25 mouse cellular contexts compared by ENCODE assay signal in the genomic region with DNA sequence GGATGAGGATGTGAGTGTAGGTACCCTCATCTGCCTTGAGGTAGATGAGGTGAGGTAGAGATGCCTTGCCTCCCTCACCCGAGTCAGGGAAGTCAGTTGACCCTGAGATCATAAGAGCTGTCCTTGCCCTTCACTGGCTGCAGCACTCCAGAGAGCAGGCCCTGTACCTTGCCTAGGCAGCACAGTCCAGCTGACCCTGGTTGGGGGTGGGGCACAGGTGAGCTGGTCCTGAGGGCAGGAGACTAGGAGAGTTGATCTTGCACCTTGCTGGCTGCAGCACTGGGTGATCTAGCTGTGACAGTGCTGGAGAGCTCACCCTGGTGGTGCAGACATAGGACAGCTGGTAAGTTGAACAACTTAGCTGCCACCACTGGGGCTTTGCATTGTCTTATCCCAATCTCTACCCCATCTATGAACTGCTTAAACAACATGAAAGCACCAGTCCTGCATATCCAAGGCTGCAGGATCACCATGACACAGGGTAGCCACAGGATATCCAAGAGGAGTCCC. TPM values are rescaled to one million over a fixed set of nuclear protein-coding genes. Genes with fewer than 3 reads are reported as not detected.
DNase-seq lines count a peak whose midpoint lies in the region; ATAC-seq and TF ChIP-seq lines count a peak whose summit lies in the region.
"Had no signal": no experiment of that assay in that cellular context is flagged by ENCODE, and none has a peak within 500 bp of the region (broad histone marks: within the 10 kb centered on the region; RNA-seq: fewer than 3 reads in every experiment).

No protein-coding gene starts in this region.

- no peak for ATAC-seq in kidney, postnatal 0 days (replicated peaks; ENCODE audit: low FRiP score, low read depth)
- ATAC-seq in kidney, embryonic 15.5 days (replicated peaks; ENCODE audit: low FRiP score): no peak
- peak; percentile 11; the same call in 1 of the 2 replicates for ATAC-seq in neural tube, embryonic 14.5 days (ENCODE audit: low read depth)
- no peak for ATAC-seq in neural tube, embryonic 15.5 days (ENCODE audit: low FRiP score)

- no peaks in the 10 kb centered on the region for H3K36me3 ChIP-seq in heart, embryonic 10.5 days
- H3K36me3 ChIP-seq in kidney, postnatal 0 days (ENCODE audit: insufficient read depth, low read length): no peaks in the 10 kb centered on the region
- no peaks in the 10 kb centered on the region for H3K36me3 ChIP-seq in kidney, embryonic 15.5 days
- no peaks in the 10 kb centered on the region for H3K36me3 ChIP-seq in neural tube, embryonic 14.5 days (ENCODE audit: control insufficient read depth, insufficient read depth, low read length)
- no peaks in the 10 kb centered on the region for H3K36me3 ChIP-seq in neural tube, embryonic 15.5 days
- H3K36me3 ChIP-seq in splenic B cell, adult 2 months (ENCODE audit: control insufficient read depth, insufficient read depth, low read length, poor library complexity, severe bottlenecking): no peaks in the 10 kb centered on the region
- H3K36me3 ChIP-seq: hindbrain, embryonic 13.5 days; neural tube, embryonic 13.5 days had no signal

- H3K27ac ChIP-seq in heart, embryonic 10.5 days: no peak overlapping the region
- no peak overlapping the region for H3K27ac ChIP-seq in kidney, postnatal 0 days
- H3K27ac ChIP-seq in kidney, embryonic 15.5 days: no peak overlapping the region
- H3K27ac ChIP-seq in neural tube, embryonic 14.5 days (ENCODE audit: low read depth, low read length): no peak overlapping the region
- H3K27ac ChIP-seq in neural tube, embryonic 15.5 days (replicated peaks): no peak overlapping the region
- H3K27ac ChIP-seq: hindbrain, embryonic 13.5 days; left cerebral cortex, adult 2 months; neural tube, embryonic 13.5 days had no signal

- TF ChIP-seq CTCF in kidney, postnatal 0 days (IDR thresholded peaks at IDR 0.05; ENCODE audit: low read depth): peak; percentile 7; the same call in 1 of the 2 replicates

- no peak overlapping the region for H3K9ac ChIP-seq in kidney, postnatal 0 days (ENCODE audit: low read depth, low read length)
- no peak overlapping the region for H3K9ac ChIP-seq in kidney, embryonic 15.5 days
- no peak overlapping the region for H3K9ac ChIP-seq in neural tube, embryonic 14.5 days (replicated peaks; ENCODE audit: low read depth, low read length)
- no peak overlapping the region for H3K9ac ChIP-seq in neural tube, embryonic 15.5 days (replicated peaks)
- H3K9ac ChIP-seq: hindbrain, embryonic 13.5 days; neural tube, embryonic 13.5 days had no signal

- H3K27me3 ChIP-seq in heart, embryonic 10.5 days (ENCODE audit: insufficient read depth, poor library complexity, severe bottlenecking): no peaks in the 10 kb centered on the region
- H3K27me3 ChIP-seq in kidney, postnatal 0 days (ENCODE audit: insufficient read depth, low read length): no peaks in the 10 kb centered on the region
- H3K27me3 ChIP-seq in kidney, embryonic 15.5 days: no peaks in the 10 kb centered on the region
- no peaks in the 10 kb centered on the region for H3K27me3 ChIP-seq in neural tube, embryonic 14.5 days (ENCODE audit: control insufficient read depth, insufficient read depth, low read length)
- no peaks in the 10 kb centered on the region for H3K27me3 ChIP-seq in neural tube, embryonic 15.5 days (replicated peaks)
- H3K27me3 ChIP-seq in splenic B cell, adult 2 months (ENCODE audit: control insufficient read depth, insufficient read depth, low read length, poor library complexity, severe bottlenecking): no peaks in the 10 kb centered on the region
- H3K27me3 ChIP-seq: hindbrain, embryonic 13.5 days; neural tube, embryonic 13.5 days had no signal

- no peak overlapping the region for H3K4me2 ChIP-seq in kidney, postnatal 0 days (ENCODE audit: low read length)
- no peak overlapping the region for H3K4me2 ChIP-seq in kidney, embryonic 15.5 days
- no peak overlapping the region for H3K4me2 ChIP-seq in neural tube, embryonic 14.5 days (ENCODE audit: low read depth, low read length)
- no peak overlapping the region for H3K4me2 ChIP-seq in neural tube, embryonic 15.5 days
- H3K4me2 ChIP-seq: hindbrain, embryonic 13.5 days; neural tube, embryonic 13.5 days had no signal

- WGBS in heart, embryonic 10.5 days: 76% methylated on average over 1 of the region's 1 CpGs
- 85% methylated on average over 1 of the region's 1 CpGs for WGBS in kidney, postnatal 0 days
- 87% methylated on average over 1 of the region's 1 CpGs for WGBS in kidney, embryonic 15.5 days
- 88% methylated on average over 1 of the region's 1 CpGs for WGBS in neural tube, embryonic 14.5 days
- 94% methylated on average over 1 of the region's 1 CpGs for WGBS in neural tube, embryonic 15.5 days

- peak; percentile 73 for DNase-seq in heart, embryonic 10.5 days (ENCODE audit: low spot score)
- no peak for DNase-seq in heart, postnatal 4 days
- DNase-seq in kidney, postnatal 0 days (ENCODE audit: low spot score): no peak
- DNase-seq in splenic B cell, adult 2 months (ENCODE audit: low read depth, low spot score): peak; percentile 3
- no peak for DNase-seq in B cell, adult 2 months
- DNase-seq: adrenal gland, postnatal 36 days; cerebellum, adult 9-11 months; gastrocnemius, postnatal 36 days; liver; lung, postnatal 10 days; midbrain, embryonic 14.5 days; thymus, postnatal 14 days had no signal

- H3K9me3 ChIP-seq in heart, embryonic 10.5 days: no peaks in the 10 kb centered on the region
- no peaks in the 10 kb centered on the region for H3K9me3 ChIP-seq in kidney, postnatal 0 days (replicated peaks; ENCODE audit: low read length)
- H3K9me3 ChIP-seq in kidney, embryonic 15.5 days (replicated peaks): no peaks in the 10 kb centered on the region
- no peaks in the 10 kb centered on the region for H3K9me3 ChIP-seq in neural tube, embryonic 14.5 days (ENCODE audit: control insufficient read depth, low read length)
- H3K9me3 ChIP-seq in neural tube, embryonic 15.5 days (replicated peaks): no peaks in the 10 kb centered on the region
- H3K9me3 ChIP-seq: hindbrain, embryonic 13.5 days; neural tube, embryonic 13.5 days had no signal

- H3K4me1 ChIP-seq in heart, embryonic 10.5 days: no peaks in the 10 kb centered on the region
- H3K4me1 ChIP-seq in kidney, postnatal 0 days (replicated peaks; ENCODE audit: insufficient read depth, low read length): no peaks in the 10 kb centered on the region
- no peaks in the 10 kb centered on the region for H3K4me1 ChIP-seq in kidney, embryonic 15.5 days
- no peaks in the 10 kb centered on the region for H3K4me1 ChIP-seq in neural tube, embryonic 14.5 days (ENCODE audit: control insufficient read depth, insufficient read depth, low read length)
- no peaks in the 10 kb centered on the region for H3K4me1 ChIP-seq in neural tube, embryonic 15.5 days
- H3K4me1 ChIP-seq: hindbrain, embryonic 13.5 days; neural tube, embryonic 13.5 days had no signal

- H3K4me3 ChIP-seq in heart, embryonic 10.5 days: no peak overlapping the region
- no peak overlapping the region for H3K4me3 ChIP-seq in kidney, postnatal 0 days (replicated peaks; ENCODE audit: low read depth, low read length)
- no peak overlapping the region for H3K4me3 ChIP-seq in kidney, embryonic 15.5 days (replicated peaks)
- no peak overlapping the region for H3K4me3 ChIP-seq in neural tube, embryonic 14.5 days (ENCODE audit: low read depth, low read length)
- H3K4me3 ChIP-seq in neural tube, embryonic 15.5 days (replicated peaks): no peak overlapping the region
- H3K4me3 ChIP-seq: hindbrain, embryonic 13.5 days; left cerebral cortex, adult 2 months; myocyte; neural tube, embryonic 13.5 days had no signal

RNA-seq across cellular contexts. Expression of gene Cd200, which starts 28.4 kb away (rescaled TPM):
- polyA plus RNA-seq in heart, embryonic 10.5 days (2016; fragmentation: Nextera tagmentation; extraction: Ambion mirVana): 4.2 and 6.1 TPM in 2 replicates
- total RNA-seq in heart, postnatal 4 days (2021): 10 to 100 TPM; 44.8 to 67.6 TPM
- polyA plus RNA-seq in kidney, postnatal 0 days (2015; fragmentation: Nextera tagmentation; extraction: Ambion mirVana): 82.2 and 104 TPM in 2 replicates
- polyA plus RNA-seq in kidney, embryonic 15.5 days (2015; fragmentation: Nextera tagmentation; extraction: Ambion mirVana): 34.9 and 39.1 TPM in 2 replicates
- polyA plus RNA-seq in neural tube, embryonic 14.5 days (2014; fragmentation: Nextera tagmentation; extraction: Ambion mirVana): 332 and 392 TPM in 2 replicates
- polyA plus RNA-seq in neural tube, embryonic 15.5 days (2015; fragmentation: Nextera tagmentation; extraction: Ambion mirVana): 293 and 354 TPM in 2 replicates

RNA-seq across cellular contexts. Expression of gene Gm609, which starts 55.5 kb away (rescaled TPM):
- not detected in 2 replicates for polyA plus RNA-seq in heart, embryonic 10.5 days (2016; fragmentation: Nextera tagmentation; extraction: Ambion mirVana)
- not detected for total RNA-seq in heart, postnatal 4 days (2021)
- polyA plus RNA-seq in kidney, postnatal 0 days (2015; fragmentation: Nextera tagmentation; extraction: Ambion mirVana): 0.47 and 0.49 TPM in 2 replicates
- 0.61 and 0.80 TPM in 2 replicates for polyA plus RNA-seq in kidney, embryonic 15.5 days (2015; fragmentation: Nextera tagmentation; extraction: Ambion mirVana)
- not detected in 2 replicates for polyA plus RNA-seq in neural tube, embryonic 14.5 days (2014; fragmentation: Nextera tagmentation; extraction: Ambion mirVana)
- polyA plus RNA-seq in neural tube, embryonic 15.5 days (2015; fragmentation: Nextera tagmentation; extraction: Ambion mirVana): 0.08 TPM in 1 of 2 replicates, not detected in the other
- total RNA-seq: adrenal gland, postnatal 36 days; common myeloid progenitor, adult 5-6 weeks; ES-E14; megakaryocyte, adult 5-6 weeks had no signal
- polyA plus RNA-seq: C2C12; forebrain, embryonic 11.5 days; heart, postnatal 0 days; hindbrain, embryonic 13.5 days; midbrain, embryonic 14.5 days; myocyte; neural tube, embryonic 13.5 days had no signal

Comparison
In these comparisons a context has a peak if more than half of its experiments do, and no peak if none do; other contexts are left out.
1. DNase-seq: peak in heart, embryonic 10.5 days (single experiment) and splenic B cell, adult 2 months (single experiment); none in heart, postnatal 4 days (single experiment), kidney, postnatal 0 days (single experiment) and B cell, adult 2 months (0 of 2).